Mouse (Mus musculus) limb, embryonic 14.5 days (tissue): ENCODE data around the gene Dtnb. TPM values are rescaled to one million over a fixed set of nuclear protein-coding genes. Genes with fewer than 3 reads are reported as not detected.

Experiments used
- ATAC-seq: fragments of 200-750 bp; cut with Nextera tagmentation; 2 replicates; pipeline ENCODE4 v1.8.0; 2017; ENCODE audit warnings: low read depth, moderate number of reproducible peaks, moderate TSS enrichment; ENCODE audit not compliant: low FRiP score
- DNase-seq: peaks from one replicate; pipeline ENCODE4 v3.0.0-alpha.2; 2015; ENCODE audit warnings: low spot score
- H3K27ac ChIP-seq: fragments of 300-500 bp; sonication (generic); replicated peaks from 2 replicates; pipeline ENCODE4 v1.5.1; 2014; ENCODE audit warnings: low read depth, mild to moderate bottlenecking, low read length, moderate library complexity, mixed read lengths
- H3K27me3 ChIP-seq: fragments of 300-500 bp; sonication (generic); 2 replicates; pipeline ENCODE4 v1.6.1; 2014; ENCODE audit warnings: low read length, mixed read lengths; ENCODE audit not compliant: control insufficient read depth, insufficient read depth
- H3K36me3 ChIP-seq: fragments of 300-500 bp; sonication (generic); 2 replicates; pipeline ENCODE4 v1.6.1; 2014; ENCODE audit warnings: mild to moderate bottlenecking, low read length, moderate library complexity, mixed read lengths; ENCODE audit not compliant: control insufficient read depth, insufficient read depth
- H3K4me1 ChIP-seq: fragments of 300-500 bp; sonication (generic); 2 replicates; pipeline ENCODE4 v1.6.1; 2014; ENCODE audit warnings: antibody characterized with exemption, low read length, mixed read lengths; ENCODE audit not compliant: control insufficient read depth, insufficient read depth
- H3K4me2 ChIP-seq: fragments of 300-500 bp; sonication (generic); replicated peaks from 2 replicates; pipeline ENCODE4 v1.6.1; 2014; ENCODE audit warnings: low read depth, mild to moderate bottlenecking, low read length, moderate library complexity; ENCODE audit not compliant: severe bottlenecking
- H3K4me3 ChIP-seq: fragments of 300-500 bp; sonication (generic); replicated peaks from 2 replicates; pipeline ENCODE4 v1.5.1; 2014; ENCODE audit warnings: low read length
- H3K9ac ChIP-seq: fragments of 300-500 bp; sonication (generic); 2 replicates; pipeline ENCODE4 v1.6.1; 2014; ENCODE audit warnings: mild to moderate bottlenecking, low read depth, low read length, moderate library complexity; ENCODE audit not compliant: severe bottlenecking
- H3K9me3 ChIP-seq: fragments of 300-500 bp; sonication (generic); 2 replicates; pipeline ENCODE4 v1.6.1; 2016; ENCODE audit warnings: low read length; ENCODE audit not compliant: control insufficient read depth
- POLR2A ChIP-seq: fragments of 200-500 bp; IDR thresholded peaks from 2 replicates; pipeline ENCODE4 v1.8.0; 2012; ENCODE audit warnings: inconsistent platforms, mild to moderate bottlenecking, moderate library complexity, borderline replicate concordance; ENCODE audit not compliant: insufficient read depth, insufficient read length; ENCODE audit errors: extremely low read depth
- WGBS: fragments of 180-500 bp; shearing (Covaris S2); extraction: QIAGEN DNeasy Blood & Tissue Kit; methylation state at CpG from one replicate; pipeline ENCODE4 v1.1.7; 2014; 5-methylcytosine and 5-hydroxymethylcytosine counted together
- polyA plus RNA-seq, 2 experiments: library from polyadenylated mRNA; depleted of rRNA in 1 of 2; stranded (reverse) in 1 of 2; unstranded in 1 of 2; fragments of >200 nt; fragmentation: Nextera tagmentation in 1 of 2; extraction: Ambion mirVana in 1 of 2; gene quantifications; 2 replicates each; pipeline versions ENCODE4 v1.2.1 to v1.2.3; 2012 to 2014

The Dtnb gene
- polyA plus RNA-seq, 2 experiments: 32.3 to 46.5 TPM

GRCm38 (mm10) chr12:3807548-3808395 lies 235.6 kb downstream of the Dtnb start:
- peak overlapping the region; percentile 64 for H3K4me3 ChIP-seq
- H3K9me3 ChIP-seq: no peaks in the 10 kb centered on the region
- 1% methylated on average over 21 of the region's 105 CpGs for WGBS
- peak; percentile 61 for ATAC-seq
- peaks cover 39% of the 10 kb centered on the region for H3K4me1 ChIP-seq
- H3K4me2 ChIP-seq: peak overlapping the region; percentile 71
- no peaks in the 10 kb centered on the region for H3K27me3 ChIP-seq
- no peak for TF ChIP-seq POLR2A
- H3K27ac ChIP-seq: peak overlapping the region; percentile 95
- H3K36me3 ChIP-seq: peaks cover 2% of the 10 kb centered on the region; the same call in 1 of the 2 replicates
- peak; percentile 67 for DNase-seq
- H3K9ac ChIP-seq: peak overlapping the region; percentile 96

- no peaks in the 10 kb centered on the region for H3K27me3 ChIP-seq
- ATAC-seq (no peak), DNase-seq (no peak)
- H3K27ac ChIP-seq: peak overlapping the region; percentile 95
- peaks cover 3% of the 10 kb centered on the region; the same call in 1 of the 2 replicates for H3K36me3 ChIP-seq
- no peaks in the 10 kb centered on the region for H3K9me3 ChIP-seq
- H3K4me3 ChIP-seq: peak overlapping the region; percentile 64
- H3K4me2 ChIP-seq: peak overlapping the region; percentile 71
- no peak for TF ChIP-seq POLR2A
- peak overlapping the region; percentile 96 for H3K9ac ChIP-seq
- 5% methylated on average over 9 of the region's 10 CpGs for WGBS
- peaks cover 39% of the 10 kb centered on the region for H3K4me1 ChIP-seq
These were observed 236.3 kb downstream of the Dtnb start for GRCm38 (mm10) chr12:3808396-3808981.

DNA sequence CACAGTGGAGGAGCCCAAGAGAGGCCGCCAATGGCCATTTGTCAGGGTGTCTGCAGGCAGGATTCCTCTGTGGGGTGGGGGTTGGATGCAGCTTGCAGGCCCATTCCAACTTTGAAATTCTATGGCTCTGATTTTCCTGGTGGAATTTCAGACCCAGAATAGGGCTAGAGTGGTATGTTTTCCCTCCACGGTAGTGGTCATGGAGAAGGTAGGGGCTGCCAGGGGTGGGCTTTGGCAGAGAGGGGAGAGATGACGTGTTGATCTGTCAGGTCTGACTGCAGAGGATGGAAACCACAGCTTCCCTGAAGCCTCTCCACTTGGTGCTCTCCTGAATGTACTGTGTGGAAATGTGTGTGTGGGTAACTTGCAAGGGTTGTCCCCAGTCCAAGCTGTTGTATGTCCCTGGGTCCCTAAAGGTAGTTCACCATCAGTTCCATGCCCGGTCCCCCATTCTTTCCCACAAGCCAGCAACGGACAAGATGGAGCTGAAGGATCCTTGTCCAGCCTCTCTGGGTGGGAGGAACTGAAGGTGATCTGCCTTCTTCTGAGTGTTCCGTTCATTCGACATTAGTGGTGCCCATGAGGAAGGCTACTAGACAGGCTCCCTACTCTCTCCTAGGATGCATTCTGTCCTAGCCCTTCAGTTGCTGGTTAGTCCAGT lies 237.5 kb downstream of the Dtnb start:
- TF ChIP-seq POLR2A: no peak
- H3K4me3 ChIP-seq: no peak overlapping the region
- H3K36me3 ChIP-seq: peaks cover 3% of the 10 kb centered on the region; the same call in 1 of the 2 replicates
- H3K9ac ChIP-seq: no peak overlapping the region
- ATAC-seq (no peak), DNase-seq (no peak)
- H3K9me3 ChIP-seq: no peaks in the 10 kb centered on the region
- H3K4me2 ChIP-seq: peak overlapping the region; percentile 20
- H3K27ac ChIP-seq: no peak overlapping the region
- WGBS: 77% methylated on average over 7 of the region's 7 CpGs
- H3K4me1 ChIP-seq: peaks cover 39% of the 10 kb centered on the region
- no peaks in the 10 kb centered on the region for H3K27me3 ChIP-seq

GRCm38 (mm10) chr12:3810455-3810854 lies 238.3 kb downstream of the Dtnb start:
- Histone ChIP-seq H3K36me3 (peaks cover 3% of the 10 kb centered on the region; the same call in 1 of the 2 replicates), H3K4me3 (no peak overlapping the region), H3K9ac (peak overlapping the region; percentile 32; the same call in 1 of the 2 replicates), H3K27ac (0 out of 2 replicates have a peak overlapping the region, but pooled peaks have one; percentile 33), H3K9me3 (no peaks in the 10 kb centered on the region), H3K4me2 (peak overlapping the region; percentile 20; the same call in 1 of the 2 replicates), H3K27me3 (no peaks in the 10 kb centered on the region), H3K4me1 (peaks cover 39% of the 10 kb centered on the region)
- DNase-seq: no peak
- WGBS: 28% methylated on average over 3 of the region's 4 CpGs
- TF ChIP-seq POLR2A: no peak
- ATAC-seq: no peak

GRCm38 (mm10) chr12:3811596-3811995 lies 239.4 kb downstream of the Dtnb start:
- H3K27ac ChIP-seq: no peak overlapping the region
- H3K9ac ChIP-seq: no peak overlapping the region
- WGBS: 25% methylated on average over 5 of the region's 5 CpGs
- no peaks in the 10 kb centered on the region for H3K9me3 ChIP-seq
- peaks cover 3% of the 10 kb centered on the region; the same call in 1 of the 2 replicates for H3K36me3 ChIP-seq
- H3K27me3 ChIP-seq: no peaks in the 10 kb centered on the region
- H3K4me1 ChIP-seq: peaks cover 35% of the 10 kb centered on the region
- no peak for DNase-seq
- H3K4me3 ChIP-seq: no peak overlapping the region
- 0 out of 2 replicates have a peak overlapping the region, but pooled peaks have one; percentile 6 for H3K4me2 ChIP-seq
- TF ChIP-seq POLR2A: no peak
- ATAC-seq: no peak
